Mouse (Mus musculus): ENCODE data around the gene Acta1. TPM values are rescaled to one million over a fixed set of nuclear protein-coding genes. Genes with fewer than 3 reads are reported as not detected.
A peak's percentile ranks its signal among the peaks of the same experiment; 100 is the strongest.

The Acta1 gene
- polyA plus RNA-seq, 1 experiment = 9,007 TPM

GRCm38 (mm10) chr8:123858941-123859647 is 35.5 kb downstream of the Acta1 start:
- H3K27me3 ChIP-seq (ENCODE audit: control insufficient read depth, insufficient read depth, insufficient read length) = peaks cover 6% of the 10 kb centered on the region
- no peaks in the 10 kb centered on the region for H3K36me3 ChIP-seq (ENCODE audit: control insufficient read depth, insufficient read depth)
- peak overlapping the region; percentile 26 for H3ac ChIP-seq (ENCODE audit: control insufficient read depth, insufficient read length)
- TF ChIP-seq E2F4 (IDR thresholded peaks at IDR 0.05; ENCODE audit: insufficient read depth) = peak; percentile 92
- TF ChIP-seq TCF3 (IDR thresholded peaks at IDR 0.05; ENCODE audit: insufficient read length, low read depth) = no peak
- TF ChIP-seq POLR2A (IDR thresholded peaks at IDR 0.05; ENCODE audit: insufficient read length, low read depth) = peak; percentile 65
- TF ChIP-seq MYOD1 (IDR thresholded peaks at IDR 0.05; ENCODE audit: control insufficient read depth in 1 of 3, insufficient read length in 2 of 3, low read depth in 2 of 3) = no peak
- no peak for TF ChIP-seq USF1 (IDR thresholded peaks at IDR 0.05; ENCODE audit: low read depth)
- peak in 1 of 3 experiments; percentile 29 for TF ChIP-seq MYOG (IDR thresholded peaks at IDR 0.05; ENCODE audit: control insufficient read depth in 1 of 3, insufficient read depth in 1 of 3, insufficient read length in 2 of 3, low read depth in 2 of 3)
- H3K4me2 ChIP-seq (ENCODE audit: low read depth) = peak overlapping the region; percentile 80
- H3K79me2 ChIP-seq (ENCODE audit: control insufficient read depth, insufficient read depth) = no peaks in the 10 kb centered on the region
- H3K4me3 ChIP-seq = peak overlapping the region; percentile 71

- peaks cover 6% of the 10 kb centered on the region for H3K27me3 ChIP-seq (ENCODE audit: control insufficient read depth, insufficient read depth, insufficient read length)
- peak overlapping the region; percentile 73 for H3K4me2 ChIP-seq (ENCODE audit: low read depth)
- H3K36me3 ChIP-seq (ENCODE audit: control insufficient read depth, insufficient read depth) = no peaks in the 10 kb centered on the region
- H3K79me2 ChIP-seq (ENCODE audit: control insufficient read depth, insufficient read depth) = no peaks in the 10 kb centered on the region
- H3K4me3 ChIP-seq = peak overlapping the region; percentile 71
- TF ChIP-seq CEBPB (IDR thresholded peaks at IDR 0.05; ENCODE audit: insufficient read depth, poor library complexity, severe bottlenecking) = no peak
- no peak for TF ChIP-seq SRF (IDR thresholded peaks at IDR 0.05; ENCODE audit: control insufficient read depth, insufficient read length, low read depth)
- TF ChIP-seq E2F4 (IDR thresholded peaks at IDR 0.05; ENCODE audit: insufficient read depth) = no peak
- TF ChIP-seq POLR2A (IDR thresholded peaks at IDR 0.05; ENCODE audit: insufficient read length, low read depth) = no peak
- TF ChIP-seq POLR2AphosphoS2 (IDR thresholded peaks at IDR 0.05; ENCODE audit: insufficient read length, low read depth) = no peak
- no peak for TF ChIP-seq MAX (IDR thresholded peaks at IDR 0.05; ENCODE audit: low read depth)
- TF ChIP-seq MYOD1 (IDR thresholded peaks at IDR 0.05; ENCODE audit: control insufficient read depth in 1 of 3, insufficient read length in 2 of 3, low read depth in 2 of 3) = no peak
- TF ChIP-seq TCF3 (IDR thresholded peaks at IDR 0.05; ENCODE audit: insufficient read length, low read depth) = no peak
- TF ChIP-seq MYOG (IDR thresholded peaks at IDR 0.05; ENCODE audit: control insufficient read depth in 1 of 3, insufficient read depth in 1 of 3, insufficient read length in 2 of 3, low read depth in 2 of 3) = no peak
- TF ChIP-seq TCF12 (IDR thresholded peaks at IDR 0.05; ENCODE audit: insufficient read depth, poor library complexity, severe bottlenecking) = no peak
- no peak for TF ChIP-seq USF1 (IDR thresholded peaks at IDR 0.05; ENCODE audit: low read depth)
- TF ChIP-seq REST (IDR thresholded peaks at IDR 0.05; ENCODE audit: insufficient read depth, insufficient read length) = no peak
- H3ac ChIP-seq (ENCODE audit: control insufficient read depth, insufficient read length) = peak overlapping the region; percentile 26
These were observed 36.0 kb downstream of the Acta1 start for GRCm38 (mm10) chr8:123858574-123858940.

- H3K27me3 ChIP-seq (ENCODE audit: control insufficient read depth, insufficient read depth, insufficient read length) = no peaks in the 10 kb centered on the region
- no peak overlapping the region for H3K4me2 ChIP-seq (ENCODE audit: low read depth)
- H3K36me3 ChIP-seq (ENCODE audit: control insufficient read depth, insufficient read depth) = no peaks in the 10 kb centered on the region
- H3K4me3 ChIP-seq = no peak overlapping the region
- no peak for TF ChIP-seq E2F4 (IDR thresholded peaks at IDR 0.05; ENCODE audit: insufficient read depth)
- TF ChIP-seq SRF (IDR thresholded peaks at IDR 0.05; ENCODE audit: control insufficient read depth, insufficient read length, low read depth) = no peak
- no peak for TF ChIP-seq MYOD1 (IDR thresholded peaks at IDR 0.05; ENCODE audit: control insufficient read depth in 1 of 3, insufficient read length in 2 of 3, low read depth in 2 of 3)
- no peak for TF ChIP-seq TCF3 (IDR thresholded peaks at IDR 0.05; ENCODE audit: insufficient read length, low read depth)
- no peak for TF ChIP-seq CEBPB (IDR thresholded peaks at IDR 0.05; ENCODE audit: insufficient read depth, poor library complexity, severe bottlenecking)
- TF ChIP-seq USF1 (IDR thresholded peaks at IDR 0.05; ENCODE audit: low read depth) = no peak
- TF ChIP-seq POLR2AphosphoS2 (IDR thresholded peaks at IDR 0.05; ENCODE audit: insufficient read length, low read depth) = no peak
- TF ChIP-seq MYOG (IDR thresholded peaks at IDR 0.05; ENCODE audit: control insufficient read depth in 1 of 3, insufficient read depth in 1 of 3, insufficient read length in 2 of 3, low read depth in 2 of 3) = no peak
- H3ac ChIP-seq (ENCODE audit: control insufficient read depth, insufficient read length) = no peak overlapping the region
- no peaks in the 10 kb centered on the region for H3K79me2 ChIP-seq (ENCODE audit: control insufficient read depth, insufficient read depth)
These were observed 37.2 kb downstream of the Acta1 start for GRCm38 (mm10) chr8:123857361-123857760.

GRCm38 (mm10) chr8:123854733-123855475 is 39.6 kb downstream of the Acta1 start:
- TF ChIP-seq E2F4 (IDR thresholded peaks at IDR 0.05; ENCODE audit: insufficient read depth) (no peak), POLR2AphosphoS2 (IDR thresholded peaks at IDR 0.05; ENCODE audit: insufficient read length, low read depth) (no peak), SRF (IDR thresholded peaks at IDR 0.05; ENCODE audit: control insufficient read depth, insufficient read length, low read depth) (no peak), TCF12 (IDR thresholded peaks at IDR 0.05; ENCODE audit: insufficient read depth, poor library complexity, severe bottlenecking) (no peak), MAX (IDR thresholded peaks at IDR 0.05; ENCODE audit: low read depth) (no peak), POLR2A (IDR thresholded peaks at IDR 0.05; ENCODE audit: insufficient read length, low read depth) (no peak), MYOD1 (IDR thresholded peaks at IDR 0.05; ENCODE audit: control insufficient read depth in 1 of 3, insufficient read length in 2 of 3, low read depth in 2 of 3) (no peak), USF1 (IDR thresholded peaks at IDR 0.05; ENCODE audit: low read depth) (no peak), MYOG (IDR thresholded peaks at IDR 0.05; ENCODE audit: control insufficient read depth in 1 of 3, insufficient read depth in 1 of 3, insufficient read length in 2 of 3, low read depth in 2 of 3) (no peak), TCF3 (IDR thresholded peaks at IDR 0.05; ENCODE audit: insufficient read length, low read depth) (no peak)
- H3ac ChIP-seq (ENCODE audit: control insufficient read depth, insufficient read length) = no peak overlapping the region
- no peaks in the 10 kb centered on the region for H3K27me3 ChIP-seq (ENCODE audit: control insufficient read depth, insufficient read depth, insufficient read length)
- no peaks in the 10 kb centered on the region for H3K79me2 ChIP-seq (ENCODE audit: control insufficient read depth, insufficient read depth)
- no peaks in the 10 kb centered on the region for H3K36me3 ChIP-seq (ENCODE audit: control insufficient read depth, insufficient read depth)
- no peak overlapping the region for H3K4me3 ChIP-seq
- H3K4me2 ChIP-seq (ENCODE audit: low read depth) = no peak overlapping the region

Data from myocyte (in vitro differentiated cells).